Mouse (Mus musculus) intestine, embryonic 14.5 days (tissue): ENCODE results near the gene Rbm18. TPM values are rescaled to one million over a fixed set of nuclear protein-coding genes. Genes with fewer than 3 reads are reported as not detected.
A peak's percentile ranks its signal among the peaks of the same experiment; 100 is the strongest.

Experiments used
- ATAC-seq: fragments of 200-750 bp; cut with Nextera tagmentation; replicated peaks from 2 replicates; pipeline ENCODE4 v1.8.0; 2017; ENCODE audit warnings: low read depth, moderate number of reproducible peaks, moderate TSS enrichment, moderate library complexity; ENCODE audit not compliant: low FRiP score, low TSS enrichment
- DNase-seq: peaks from one replicate; pipeline ENCODE4 v3.0.0-alpha.2; 2018; ENCODE audit warnings: low spot score
- H3K27ac ChIP-seq: fragments of 300-500 bp; sonication (generic); 2 replicates; pipeline ENCODE4 v1.5.1; 2014; ENCODE audit warnings: low read depth, mild to moderate bottlenecking, control low read depth
- H3K27me3 ChIP-seq: fragments of 300-500 bp; sonication (generic); replicated peaks from 2 replicates; pipeline ENCODE4 v1.6.1; 2014; ENCODE audit warnings: low read length, control low read depth; ENCODE audit not compliant: control insufficient read depth, insufficient read depth
- H3K36me3 ChIP-seq: fragments of 300-500 bp; sonication (generic); 2 replicates; pipeline ENCODE4 v1.6.1; 2014; ENCODE audit warnings: low read length, control low read depth; ENCODE audit not compliant: control insufficient read depth, insufficient read depth
- H3K4me1 ChIP-seq: fragments of 300-500 bp; sonication (generic); replicated peaks from 2 replicates; pipeline ENCODE4 v1.6.1; 2014; ENCODE audit warnings: low read length, control low read depth, mixed read lengths; ENCODE audit not compliant: control insufficient read depth, insufficient read depth
- H3K4me2 ChIP-seq: fragments of 300-500 bp; sonication (generic); 2 replicates; pipeline ENCODE4 v1.6.1; 2014; ENCODE audit warnings: low read length
- H3K4me3 ChIP-seq: fragments of 300-500 bp; sonication (generic); 2 replicates; pipeline ENCODE4 v1.5.1; 2014; ENCODE audit warnings: low read depth, low read length, control low read depth, mixed read lengths
- H3K9ac ChIP-seq: fragments of 300-500 bp; sonication (generic); 2 replicates; pipeline ENCODE4 v1.6.1; 2014; ENCODE audit warnings: mild to moderate bottlenecking, low read length
- H3K9me3 ChIP-seq: fragments of 300-500 bp; sonication (generic); 2 replicates; pipeline ENCODE4 v1.6.1; 2016; ENCODE audit warnings: low read length, control low read depth; ENCODE audit not compliant: control insufficient read depth
- WGBS: fragments of 180-500 bp; shearing (Covaris S2); extraction: QIAGEN DNeasy Blood & Tissue Kit; methylation state at CpG from one replicate; pipeline ENCODE4 v1.1.7; 2014; 5-methylcytosine and 5-hydroxymethylcytosine counted together
- polyA plus RNA-seq: library from polyadenylated mRNA; unstranded; fragments of >200 nt; fragmentation: Nextera tagmentation; extraction: Ambion mirVana; gene quantifications from 2 replicates; pipeline ENCODE4 v1.2.1, GENCODE M21; 2014

Rbm18 gene
- polyA plus RNA-seq, 1 experiment from 2014 or later: 63.3 TPM

DNA sequence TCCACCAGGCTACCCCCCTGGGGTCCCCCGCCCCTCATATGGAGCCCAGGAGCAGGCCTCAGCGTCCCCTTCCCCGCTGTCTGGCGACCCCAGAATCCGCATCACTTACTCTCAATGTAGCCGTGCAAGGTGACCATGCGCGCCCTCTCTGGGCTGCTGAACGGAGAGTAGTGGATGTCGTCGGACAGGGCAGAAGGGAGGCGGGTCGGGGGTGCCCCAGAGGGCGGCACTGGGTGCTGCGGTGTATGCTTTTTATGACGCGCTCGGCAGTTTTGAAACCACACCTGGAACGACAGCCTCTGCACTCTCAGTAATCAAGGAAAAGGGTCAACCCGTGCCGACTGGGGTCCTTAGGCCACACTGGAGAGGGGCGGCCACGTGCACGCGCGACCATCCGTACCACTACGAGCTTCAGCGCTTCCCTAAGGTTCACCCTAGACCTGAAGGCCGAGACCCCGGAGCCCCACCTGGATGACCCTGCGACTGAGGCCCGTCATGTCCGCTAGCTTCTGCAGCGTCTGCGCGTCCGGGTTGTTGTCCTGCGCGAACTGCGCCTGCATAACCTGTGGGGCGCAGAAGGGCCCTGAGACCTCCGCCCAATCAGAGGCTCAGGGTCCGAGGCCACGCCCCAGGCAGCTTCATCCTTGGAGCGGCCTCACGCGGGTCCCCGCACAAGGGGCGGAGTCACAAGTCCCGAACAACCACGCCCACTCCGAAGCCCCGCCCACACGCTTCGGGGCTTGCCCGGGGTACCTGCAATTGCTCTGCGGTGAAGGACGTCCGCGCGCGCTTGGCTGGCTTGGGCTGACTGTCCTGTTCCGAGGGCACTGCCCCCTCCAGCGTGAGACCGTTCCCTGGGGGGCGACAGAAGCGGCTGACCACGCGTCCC lies 45.5 kb downstream of the Rbm18 start:
- no peak overlapping the region for H3K27ac ChIP-seq
- ATAC-seq (peak; percentile 85), DNase-seq (peak; percentile 89)
- H3K4me1 ChIP-seq: peaks cover 11% of the 10 kb centered on the region; the same call in 1 of the 2 replicates
- no peaks in the 10 kb centered on the region for H3K36me3 ChIP-seq
- 4% methylated on average over 70 of the region's 70 CpGs for WGBS
- no peaks in the 10 kb centered on the region for H3K9me3 ChIP-seq
- H3K9ac ChIP-seq: no peak overlapping the region
- H3K4me2 ChIP-seq: peak overlapping the region; percentile 78
- peak overlapping the region; percentile 39 for H3K4me3 ChIP-seq
- peaks cover 98% of the 10 kb centered on the region for H3K27me3 ChIP-seq

DNA sequence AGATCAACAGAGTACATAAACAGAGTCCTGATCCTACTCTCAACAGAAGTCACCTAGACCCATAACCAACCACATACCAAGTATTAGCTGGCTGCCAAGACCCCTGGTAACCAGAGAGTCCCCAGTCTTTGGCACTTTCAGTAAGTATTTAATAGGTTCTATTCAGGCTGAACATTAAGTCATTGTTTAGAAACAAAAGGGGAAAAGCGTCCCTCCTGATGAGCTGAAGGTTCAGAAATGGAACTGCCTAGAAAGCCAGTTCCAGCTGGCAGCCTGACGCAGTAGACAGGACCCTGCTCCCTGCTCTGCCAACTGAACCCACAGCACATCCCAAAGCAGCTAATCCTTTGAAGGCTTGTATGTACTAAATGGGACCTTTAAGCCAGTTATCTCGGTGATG lies 47.4 kb downstream of the Rbm18 start:
- Histone ChIP-seq H3K27me3 (peaks cover 79% of the 10 kb centered on the region), H3K9me3 (no peaks in the 10 kb centered on the region), H3K4me1 (peaks cover 11% of the 10 kb centered on the region; the same call in 1 of the 2 replicates), H3K27ac (no peak overlapping the region), H3K36me3 (no peaks in the 10 kb centered on the region), H3K4me2 (no peak overlapping the region), H3K9ac (no peak overlapping the region), H3K4me3 (no peak overlapping the region)
- ATAC-seq: no peak
- WGBS: 70% methylated on average over 3 of the region's 3 CpGs
- no peak for DNase-seq

DNA sequence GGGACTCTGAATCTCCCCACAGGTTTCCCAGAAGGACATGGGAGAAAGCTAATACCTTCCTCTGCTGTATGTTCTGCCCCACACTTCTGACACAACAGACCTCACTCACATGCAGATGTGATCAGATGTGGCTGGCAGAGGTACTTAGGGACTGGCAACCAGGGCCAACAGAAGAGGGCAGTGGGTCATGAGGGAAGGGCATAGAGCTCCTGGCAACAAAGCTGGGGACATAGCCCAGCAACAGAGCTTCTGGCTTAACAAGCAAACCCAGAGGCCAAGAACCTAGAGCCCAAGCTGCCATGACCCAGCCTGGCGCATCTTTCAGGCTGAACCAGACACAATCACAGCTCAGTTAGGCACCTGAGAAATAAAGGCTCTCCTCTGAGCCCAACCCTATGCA lies 51.5 kb downstream of the Rbm18 start:
- Histone ChIP-seq H3K9ac (no peak overlapping the region), H3K27ac (no peak overlapping the region), H3K36me3 (no peaks in the 10 kb centered on the region), H3K4me3 (no peak overlapping the region), H3K9me3 (no peaks in the 10 kb centered on the region), H3K4me2 (no peak overlapping the region), H3K27me3 (peaks cover 38% of the 10 kb centered on the region), H3K4me1 (no peaks in the 10 kb centered on the region)
- DNase-seq (no peak), ATAC-seq (no peak)
- 100% methylated on average over 1 of the region's 1 CpGs for WGBS

DNA sequence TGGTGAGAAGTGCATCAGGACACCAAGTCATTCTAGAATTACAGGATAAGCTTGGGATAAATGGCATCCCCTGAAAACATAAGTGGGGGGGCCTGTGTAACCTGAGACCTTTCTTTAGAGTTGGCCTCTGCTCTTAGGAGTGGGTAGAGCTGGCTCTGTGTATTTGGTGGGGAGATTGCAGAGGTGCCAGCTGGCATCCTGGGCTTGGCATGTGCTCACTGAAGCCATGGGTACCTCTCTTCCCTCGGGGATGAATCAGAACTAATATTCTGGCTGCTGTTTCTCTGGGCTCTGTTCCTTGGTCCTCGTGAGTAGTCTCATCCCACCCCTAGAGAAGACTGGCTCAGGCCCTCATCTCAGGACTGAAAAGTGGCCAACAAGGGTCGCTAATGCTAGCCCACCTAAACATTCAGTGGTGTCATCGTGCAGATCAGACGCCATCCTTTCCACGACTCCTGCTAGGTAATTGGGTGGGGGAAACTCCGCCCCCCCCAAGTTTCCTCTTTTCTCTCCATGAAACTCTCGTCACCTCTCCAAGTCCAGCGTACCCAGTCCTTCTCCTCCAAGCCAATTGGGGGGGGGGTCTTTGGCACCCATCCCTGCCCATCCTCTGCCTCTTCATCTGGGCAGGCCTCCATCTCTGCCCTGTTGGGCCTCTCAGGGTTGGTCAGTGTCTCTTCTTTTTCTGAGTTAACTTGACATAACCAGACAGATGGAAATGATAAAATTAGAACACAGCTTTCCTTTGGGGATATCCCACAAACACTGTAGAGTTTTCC lies 53.6 kb downstream of the Rbm18 start:
- Histone ChIP-seq H3K27ac (no peak overlapping the region), H3K9me3 (no peaks in the 10 kb centered on the region), H3K4me1 (no peaks in the 10 kb centered on the region), H3K9ac (no peak overlapping the region), H3K27me3 (peaks cover 17% of the 10 kb centered on the region; the same call in 1 of the 2 replicates), H3K4me2 (no peak overlapping the region), H3K4me3 (no peak overlapping the region), H3K36me3 (no peaks in the 10 kb centered on the region)
- ATAC-seq (no peak), DNase-seq (no peak)
- 83% methylated on average over 9 of the region's 9 CpGs for WGBS

GRCm38 (mm10) chr2:36081446-36081845 lies 55.1 kb downstream of the Rbm18 start:
- Histone ChIP-seq H3K27ac (no peak overlapping the region), H3K4me1 (peaks cover 7% of the 10 kb centered on the region; the same call in 1 of the 2 replicates), H3K4me3 (no peak overlapping the region), H3K4me2 (no peak overlapping the region), H3K27me3 (peaks cover 3% of the 10 kb centered on the region; the same call in 1 of the 2 replicates), H3K9me3 (no peaks in the 10 kb centered on the region), H3K36me3 (no peaks in the 10 kb centered on the region), H3K9ac (no peak overlapping the region)
- ATAC-seq (peak; percentile 63; the same call in 1 of the 2 replicates), DNase-seq (peak; percentile 56)
- WGBS: 12% methylated on average over 9 of the region's 9 CpGs

- Histone ChIP-seq H3K9me3 (no peaks in the 10 kb centered on the region), H3K4me3 (no peak overlapping the region), H3K27me3 (no peaks in the 10 kb centered on the region), H3K9ac (no peak overlapping the region), H3K27ac (no peak overlapping the region), H3K4me2 (no peak overlapping the region), H3K36me3 (no peaks in the 10 kb centered on the region), H3K4me1 (peaks cover 7% of the 10 kb centered on the region; the same call in 1 of the 2 replicates)
- ATAC-seq (no peak), DNase-seq (no peak)
- 12% methylated on average over 11 of the region's 11 CpGs for WGBS
Observed at GRCm38 (mm10) chr2:36077160-36077761, 59.3 kb downstream of the Rbm18 start.

DNA sequence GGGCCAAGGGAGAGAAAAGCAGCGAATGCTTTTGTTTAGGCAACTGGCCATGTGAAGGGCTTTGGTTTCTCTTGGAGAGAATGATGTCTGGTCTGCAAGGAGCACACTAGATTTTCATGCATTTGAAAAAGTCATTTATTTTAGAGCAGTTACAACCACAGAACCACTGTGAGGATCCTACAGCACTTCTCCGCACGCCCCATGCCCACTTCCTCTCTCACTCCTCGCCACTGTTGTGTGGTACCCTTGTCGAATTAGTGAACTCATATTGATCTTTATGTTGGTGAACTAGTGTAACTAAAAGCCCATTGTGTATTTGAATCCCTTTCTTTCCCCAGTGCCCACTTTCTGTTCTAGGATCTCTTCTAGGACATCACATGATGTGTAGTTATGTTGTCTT lies 61.4 kb downstream of the Rbm18 start:
- H3K4me1 ChIP-seq: peaks cover 7% of the 10 kb centered on the region; the same call in 1 of the 2 replicates
- 82% methylated on average over 5 of the region's 5 CpGs for WGBS

GRCm38 (mm10) chr2:36073781-36074180 lies 62.8 kb downstream of the Rbm18 start:
- no peak for DNase-seq
- no peak overlapping the region for H3K4me3 ChIP-seq
- no peak overlapping the region for H3K4me2 ChIP-seq
- no peak overlapping the region for H3K27ac ChIP-seq
- no peaks in the 10 kb centered on the region for H3K9me3 ChIP-seq
- 55% methylated on average over 3 of the region's 3 CpGs for WGBS
- no peak overlapping the region for H3K9ac ChIP-seq
- ATAC-seq: no peak
- H3K27me3 ChIP-seq: no peaks in the 10 kb centered on the region
- H3K4me1 ChIP-seq: peaks cover 7% of the 10 kb centered on the region; the same call in 1 of the 2 replicates
- H3K36me3 ChIP-seq: no peaks in the 10 kb centered on the region

More for the DNA sequence above, 61.4 kb downstream of the Rbm18 start:
- no peak for ATAC-seq
- no peak for DNase-seq
- no peak overlapping the region for H3K4me3 ChIP-seq
- no peaks in the 10 kb centered on the region for H3K9me3 ChIP-seq
- no peaks in the 10 kb centered on the region for H3K27me3 ChIP-seq
- no peak overlapping the region for H3K27ac ChIP-seq
- H3K36me3 ChIP-seq: no peaks in the 10 kb centered on the region
- H3K4me2 ChIP-seq: no peak overlapping the region
- no peak overlapping the region for H3K9ac ChIP-seq
